In genomic region chr8:116634436-116634835, GRCm38 (mm10) we compare ENCODE assay signal across 22 mouse cellular contexts.
"Had no signal": no experiment of that assay in that cellular context is flagged by ENCODE, and none has a peak within 500 bp of the region (broad histone marks: within the 10 kb centered on the region; RNA-seq: fewer than 3 reads in every experiment).

No protein-coding gene starts in this region.

- H3K27me3 ChIP-seq: heart, embryonic 12.5 days; hindbrain, embryonic 13.5 days; hindbrain, embryonic 15.5 days; kidney, embryonic 15.5 days; limb, embryonic 12.5 days had no signal

- H3K4me1 ChIP-seq: kidney, embryonic 15.5 days; limb, embryonic 10.5 days; limb, embryonic 12.5 days had no signal

- DNase-seq: forebrain, postnatal 0 days; gastrocnemius, postnatal 14 days; gastrocnemius, postnatal 36 days; heart, adult 18-20 months; heart, postnatal 10 days; kidney, adult 11 months; kidney, adult 2 months; kidney, adult 9 months; kidney, postnatal 14 days; layer of hippocampus, adult 9-11 months; layer of hippocampus, postnatal 36 days had no signal

- ATAC-seq: forebrain, postnatal 0 days; hindbrain, postnatal 0 days; intestine, embryonic 16.5 days had no signal

- H3K4me2 ChIP-seq: heart, embryonic 12.5 days; hindbrain, embryonic 13.5 days; hindbrain, embryonic 15.5 days; kidney, embryonic 15.5 days; limb, embryonic 12.5 days had no signal

- H3K4me3 ChIP-seq: heart, embryonic 10.5 days; heart, embryonic 12.5 days; hindbrain, embryonic 13.5 days; hindbrain, embryonic 15.5 days; kidney, embryonic 15.5 days; left cerebral cortex, adult 2 months; limb, embryonic 10.5 days; limb, embryonic 12.5 days had no signal

- H3K36me3 ChIP-seq: heart, embryonic 10.5 days; heart, embryonic 12.5 days; hindbrain, embryonic 13.5 days; hindbrain, embryonic 15.5 days; kidney, embryonic 15.5 days; limb, embryonic 10.5 days; limb, embryonic 12.5 days had no signal

- H3K27ac ChIP-seq: heart, embryonic 10.5 days; hindbrain, embryonic 13.5 days; hindbrain, embryonic 15.5 days; hindbrain, postnatal 0 days; kidney, embryonic 15.5 days; kidney, postnatal 0 days; left cerebral cortex, adult 2 months; limb, embryonic 10.5 days; limb, embryonic 12.5 days had no signal
